In genomic region chr8:11405722-11406481, GRCm38 (mm10) we compare ENCODE assay signal across 9 mouse cellular contexts.
DNase-seq lines count a peak whose midpoint lies in the region; ATAC-seq and TF ChIP-seq lines count a peak whose summit lies in the region.
"Had no signal": no experiment of that assay in that cellular context is flagged by ENCODE, and none has a peak within 500 bp of the region (broad histone marks: within the 10 kb centered on the region; RNA-seq: fewer than 3 reads in every experiment).

No protein-coding gene starts in this region.

- no peak overlapping the region for H3K9ac ChIP-seq in hindbrain, embryonic 16.5 days (ENCODE audit: low read depth, low read length)
- no peak overlapping the region for H3K9ac ChIP-seq in midbrain, embryonic 16.5 days (ENCODE audit: low read depth, low read length)
- H3K9ac ChIP-seq: liver, embryonic 15.5 days had no signal

- H3K27ac ChIP-seq in cerebellum, adult 2 months (ENCODE audit: insufficient read depth, low read length) = 0 out of 2 replicates have a peak overlapping the region, but pooled peaks have one; percentile 24
- H3K27ac ChIP-seq in hindbrain, embryonic 16.5 days (ENCODE audit: low read depth, low read length) = peak overlapping the region; percentile 58; the same call in 1 of the 2 replicates
- H3K27ac ChIP-seq in midbrain, embryonic 16.5 days (ENCODE audit: low read length) = peak overlapping the region; percentile 65
- H3K27ac ChIP-seq: liver, embryonic 15.5 days had no signal

- H3K4me1 ChIP-seq in cerebellum, adult 2 months (ENCODE audit: control insufficient read depth, insufficient read depth, low read length) = peaks cover 6% of the 10 kb centered on the region; the same call in 1 of the 2 replicates
- H3K4me1 ChIP-seq in hindbrain, embryonic 16.5 days (ENCODE audit: control insufficient read depth, insufficient read depth, low read depth, low read length) = peaks cover 15% of the 10 kb centered on the region
- H3K4me1 ChIP-seq in midbrain, embryonic 16.5 days (ENCODE audit: control insufficient read depth, insufficient read depth, low read length) = peaks cover 10% of the 10 kb centered on the region
- H3K4me1 ChIP-seq: liver, embryonic 15.5 days had no signal

- 42% methylated on average over 13 of the region's 13 CpGs for WGBS in cerebellum, adult 2 months
- 42% methylated on average over 13 of the region's 13 CpGs for WGBS in hindbrain, embryonic 16.5 days
- WGBS in midbrain, embryonic 16.5 days = 35% methylated on average over 13 of the region's 13 CpGs

- H3K27me3 ChIP-seq in cerebellum, adult 2 months (ENCODE audit: control insufficient read depth, insufficient read depth, low read length) = no peaks in the 10 kb centered on the region
- no peaks in the 10 kb centered on the region for H3K27me3 ChIP-seq in hindbrain, embryonic 16.5 days (replicated peaks; ENCODE audit: control insufficient read depth, insufficient read depth, low read length)
- no peaks in the 10 kb centered on the region for H3K27me3 ChIP-seq in midbrain, embryonic 16.5 days (ENCODE audit: control insufficient read depth, insufficient read depth, low read depth, low read length)
- H3K27me3 ChIP-seq: liver, embryonic 15.5 days had no signal

- intact Hi-C loops in left cerebral cortex, postnatal 4 days (cut with DNase I) = no loop called here

- TF ChIP-seq CTCF in cerebellum, adult 2 months (IDR thresholded peaks at IDR 0.05; ENCODE audit: borderline replicate concordance, insufficient read depth, low read depth, low read length) = no peak
- TF ChIP-seq CTCF in brain, embryonic 14.5 days (IDR thresholded peaks at IDR 0.05; ENCODE audit: borderline replicate concordance, extremely low read depth, insufficient read depth, insufficient read length) = peak; percentile 11; the same call in 1 of the 2 replicates

- H3K9me3 ChIP-seq in hindbrain, embryonic 16.5 days (ENCODE audit: control insufficient read depth, low read length) = no peaks in the 10 kb centered on the region
- H3K9me3 ChIP-seq in midbrain, embryonic 16.5 days (replicated peaks; ENCODE audit: control insufficient read depth, low read length, poor library complexity, severe bottlenecking) = no peaks in the 10 kb centered on the region
- H3K9me3 ChIP-seq: liver, embryonic 15.5 days had no signal

- peak in 1 of 2 experiments; percentile 45 for DNase-seq in cerebellum, adult 2 months
- DNase-seq in brain, embryonic 14.5 days (ENCODE audit: low read depth) = peak; percentile 89
- peak; percentile 43 to 66 for DNase-seq in gastrocnemius, adult 8-10 months (ENCODE audit: low spot score in 2 of 2)
- peak; percentile 84 for DNase-seq in left cerebral cortex, postnatal 4 days

- no peaks in the 10 kb centered on the region for H3K36me3 ChIP-seq in hindbrain, embryonic 16.5 days (ENCODE audit: control insufficient read depth, insufficient read depth, low read length)
- no peaks in the 10 kb centered on the region for H3K36me3 ChIP-seq in midbrain, embryonic 16.5 days (ENCODE audit: control insufficient read depth, insufficient read depth, low read length)
- H3K36me3 ChIP-seq: liver, embryonic 15.5 days had no signal

- H3K4me2 ChIP-seq in hindbrain, embryonic 16.5 days (ENCODE audit: low read length) = no peak overlapping the region
- no peak overlapping the region for H3K4me2 ChIP-seq in midbrain, embryonic 16.5 days (ENCODE audit: low read length)
- H3K4me2 ChIP-seq: liver, embryonic 15.5 days had no signal

- no peak for ATAC-seq in cerebellum, adult (ENCODE audit: insufficient number of reproducible peaks, low FRiP score, low TSS enrichment)
- peak; percentile 93 for ATAC-seq in hindbrain, embryonic 16.5 days
- ATAC-seq in midbrain, embryonic 16.5 days = peak; percentile 85
- ATAC-seq in megakaryocyte, adult 5-6 weeks (ENCODE audit: poor library complexity, severe bottlenecking) = no peak

- TF ChIP-seq POLR2A in cerebellum, adult 2 months (IDR thresholded peaks at IDR 0.05; ENCODE audit: borderline replicate concordance, insufficient read depth, low read length) = no peak
- TF ChIP-seq POLR2A in brain, embryonic 14.5 days (IDR thresholded peaks at IDR 0.05; ENCODE audit: borderline replicate concordance, extremely low read depth, insufficient read depth, insufficient read length, poor library complexity, severe bottlenecking) = no peak

- H3K4me3 ChIP-seq in cerebellum, adult 2 months (replicated peaks; ENCODE audit: insufficient read depth, low read depth, low read length) = no peak overlapping the region
- no peak overlapping the region for H3K4me3 ChIP-seq in hindbrain, embryonic 16.5 days (ENCODE audit: low read length)
- no peak overlapping the region for H3K4me3 ChIP-seq in midbrain, embryonic 16.5 days (ENCODE audit: low read depth, low read length)
- H3K4me3 ChIP-seq: liver, embryonic 15.5 days had no signal

Comparison
In these comparisons a context has a peak if more than half of its experiments do, and no peak if none do; other contexts are left out.
1. ATAC-seq: peak in hindbrain, embryonic 16.5 days (single experiment) and midbrain, embryonic 16.5 days (single experiment); none in cerebellum, adult (single experiment) and megakaryocyte, adult 5-6 weeks (single experiment).
2. Peak in every context shown above with its lines, with median percentiles within 50 percentile points of each other: H3K27ac ChIP-seq.